Mouse (Mus musculus) right cerebral cortex, adult 2 months (tissue): ENCODE data around the gene Dnttip2.

ENCODE experiments used
- DNase-seq, 2 experiments: peaks; one replicate each; pipeline ENCODE4 v3.0.0; 2021 to 2022; ENCODE audit warnings: low spot score in 2 of 2

Dnttip2 gene

GRCm38 (mm10) chr3:122330484-122330883 lies 56.3 kb downstream of the Dnttip2 start:
- DNase-seq, result no peak

- DNase-seq, result no peak
Measured at GRCm38 (mm10) chr3:122333493-122333892, 59.3 kb downstream of the Dnttip2 start.

- no peak for DNase-seq
Measured at GRCm38 (mm10) chr3:122333902-122334301, 59.7 kb downstream of the Dnttip2 start.

GRCm38 (mm10) chr3:122334375-122334774 lies 60.2 kb downstream of the Dnttip2 start:
- no peak for DNase-seq
